Mouse (Mus musculus) forebrain, embryonic 11.5 days (tissue): ENCODE measurements at regions not wholly inside any gene's neighbourhood (a gene's known extent, or its start where the extent isn't known, plus 50 kb on each side); places are given as distances from the start of the nearest gene placed in this dataset.
"Not testable (repeated sequence)": the region's sequence is repeated elsewhere in the genome, so short reads cannot be mapped to it uniquely, and the experiment has no call there.

Experiments
- ATAC-seq: fragments of 200-750 bp; cut with Nextera tagmentation; replicated peaks from 2 replicates; pipeline ENCODE4 v1.8.0; 2017; ENCODE audit warnings: moderate TSS enrichment; ENCODE audit not compliant: low FRiP score
- DNase-seq: peaks from one replicate; pipeline ENCODE4 v3.0.0-alpha.2; 2017; ENCODE audit warnings: low spot score
- H3K27ac ChIP-seq: fragments of 300-500 bp; sonication (generic); 2 replicates; pipeline ENCODE4 v1.5.1; 2014; ENCODE audit warnings: low read depth, low read length
- H3K27me3 ChIP-seq: fragments of 300-500 bp; sonication (generic); 2 replicates; pipeline ENCODE4 v1.6.1; 2014; ENCODE audit warnings: mild to moderate bottlenecking, low read length, mixed read lengths; ENCODE audit not compliant: control insufficient read depth, insufficient read depth
- H3K36me3 ChIP-seq: fragments of 300-500 bp; sonication (generic); 2 replicates; pipeline ENCODE4 v1.6.1; 2014; ENCODE audit warnings: mild to moderate bottlenecking, low read length, moderate library complexity, mixed read lengths; ENCODE audit not compliant: control insufficient read depth, insufficient read depth
- H3K4me1 ChIP-seq: fragments of 300-500 bp; sonication (generic); replicated peaks from 2 replicates; pipeline ENCODE4 v1.6.1; 2014; ENCODE audit warnings: low read length, mixed read lengths; ENCODE audit not compliant: control insufficient read depth, insufficient read depth
- H3K4me2 ChIP-seq: fragments of 300-500 bp; sonication (generic); 2 replicates; pipeline ENCODE4 v1.6.1; 2014; ENCODE audit warnings: low read depth, mild to moderate bottlenecking, low read length, moderate library complexity, mixed read lengths; ENCODE audit not compliant: severe bottlenecking
- H3K4me3 ChIP-seq: fragments of 300-500 bp; sonication (generic); 2 replicates; pipeline ENCODE4 v1.5.1; 2014; ENCODE audit warnings: low read depth, low read length
- H3K9ac ChIP-seq: fragments of 300-500 bp; sonication (generic); 2 replicates; pipeline ENCODE4 v1.6.1; 2014; ENCODE audit warnings: low read length
- H3K9me3 ChIP-seq: fragments of 300-500 bp; sonication (generic); 2 replicates; pipeline ENCODE4 v1.6.1; 2016; ENCODE audit warnings: low read length, mixed read lengths; ENCODE audit not compliant: control insufficient read depth
- WGBS: fragments of 180-500 bp; shearing (Covaris S2); extraction: QIAGEN DNeasy Blood & Tissue Kit; methylation state at CpG from one replicate; pipeline ENCODE4 v1.1.7; 2014; 5-methylcytosine and 5-hydroxymethylcytosine counted together

DNA sequence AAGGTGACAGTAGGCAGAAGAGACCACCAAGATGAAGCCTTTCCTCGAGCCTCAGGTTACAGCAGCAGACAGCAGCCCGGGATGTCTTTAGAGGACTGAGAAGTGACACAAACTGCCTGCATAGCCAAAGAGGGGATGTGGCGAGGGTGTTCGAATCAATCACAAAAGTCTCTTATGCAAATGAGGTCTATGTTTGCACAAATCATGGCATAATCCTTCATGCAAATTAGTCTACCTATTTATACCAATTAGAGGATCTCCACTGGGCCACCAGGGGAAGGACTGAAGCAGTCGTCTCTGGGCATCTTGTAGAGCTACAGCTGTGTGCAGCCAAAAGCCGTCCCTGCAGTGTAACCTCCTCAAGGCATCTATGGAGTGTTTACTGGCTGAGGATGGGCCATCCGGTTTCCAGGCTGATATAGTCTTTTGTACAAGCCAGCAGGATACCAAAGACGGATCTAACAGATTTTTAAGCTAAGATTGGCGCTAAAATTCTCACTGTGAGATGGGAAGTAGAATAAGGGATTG lies 145.7 kb upstream of the Fer start:
- WGBS = 59% methylated on average over 9 of the region's 9 CpGs
- Histone ChIP-seq H3K4me1 (no peaks in the 10 kb centered on the region), H3K4me2 (no peak overlapping the region), H3K9me3 (no peaks in the 10 kb centered on the region), H3K27ac (no peak overlapping the region), H3K4me3 (no peak overlapping the region), H3K36me3 (no peaks in the 10 kb centered on the region), H3K9ac (no peak overlapping the region), H3K27me3 (no peaks in the 10 kb centered on the region)
- ATAC-seq (no peak), DNase-seq (no peak)

DNA sequence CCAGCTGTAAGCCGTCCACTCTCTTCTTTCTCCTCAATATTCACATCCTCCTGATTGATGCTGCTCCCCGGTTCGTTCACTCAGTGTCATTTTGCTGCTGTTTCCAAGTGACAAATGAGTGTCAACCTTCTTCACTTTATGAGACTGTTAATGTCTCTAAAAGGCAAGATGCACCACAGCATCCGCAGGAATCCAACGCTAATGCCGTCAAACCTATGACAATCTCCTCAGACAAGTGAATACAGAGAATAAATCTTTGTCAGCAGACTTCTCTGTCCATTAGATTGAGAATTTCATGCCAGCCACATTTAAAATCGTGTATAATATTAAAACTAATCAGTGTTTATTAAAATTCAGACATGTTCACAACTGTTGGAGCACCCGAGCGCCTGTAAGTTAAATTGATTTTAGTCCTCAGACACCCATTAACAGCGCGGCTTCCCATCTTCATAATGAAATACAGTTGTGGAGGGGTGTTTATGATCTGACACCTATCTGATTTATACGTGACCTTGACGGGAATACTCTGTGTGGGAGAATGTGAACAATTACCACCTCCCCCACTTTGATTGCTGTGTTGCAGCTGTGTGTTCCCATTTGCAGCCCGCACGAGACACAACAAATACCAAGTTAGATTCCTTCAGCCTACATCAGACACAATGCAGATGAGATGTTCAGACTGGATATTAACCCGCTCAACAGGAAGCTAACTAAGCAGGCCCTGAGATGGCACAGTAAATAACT lies 143.7 kb upstream of the Fer start:
- Histone ChIP-seq H3K4me2 (no peak overlapping the region), H3K4me1 (no peaks in the 10 kb centered on the region), H3K27me3 (no peaks in the 10 kb centered on the region), H3K9ac (no peak overlapping the region), H3K27ac (no peak overlapping the region), H3K9me3 (no peaks in the 10 kb centered on the region), H3K4me3 (no peak overlapping the region), H3K36me3 (no peaks in the 10 kb centered on the region)
- 83% methylated on average over 16 of the region's 16 CpGs for WGBS
- no peak for ATAC-seq
- no peak for DNase-seq

DNA sequence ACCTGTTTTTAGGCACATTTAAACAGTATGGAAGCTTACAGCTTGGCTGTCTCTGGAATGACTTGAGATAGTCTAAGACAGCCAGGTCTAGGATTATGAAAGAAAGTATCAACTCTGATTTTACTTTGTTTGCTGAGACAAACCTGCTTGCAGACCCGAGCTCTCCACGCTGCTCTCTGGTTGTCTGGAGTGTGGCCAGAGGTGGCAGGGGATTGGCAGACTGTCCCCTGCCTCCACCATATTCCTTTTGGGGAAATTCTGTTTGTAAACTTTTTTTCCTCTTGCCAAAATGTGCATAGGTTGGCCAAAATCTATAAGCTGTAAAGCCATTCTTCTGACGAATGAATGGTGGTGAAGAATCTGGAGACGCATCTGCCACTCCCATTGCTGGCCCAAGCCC lies 143.1 kb upstream of the Fer start:
- H3K9me3 ChIP-seq = no peaks in the 10 kb centered on the region
- H3K9ac ChIP-seq = no peak overlapping the region
- DNase-seq (no peak), ATAC-seq (no peak)
- H3K4me1 ChIP-seq = no peaks in the 10 kb centered on the region
- no peak overlapping the region for H3K4me2 ChIP-seq
- no peaks in the 10 kb centered on the region for H3K36me3 ChIP-seq
- H3K27ac ChIP-seq = no peak overlapping the region
- no peaks in the 10 kb centered on the region for H3K27me3 ChIP-seq
- 82% methylated on average over 4 of the region's 4 CpGs for WGBS
- no peak overlapping the region for H3K4me3 ChIP-seq

DNA sequence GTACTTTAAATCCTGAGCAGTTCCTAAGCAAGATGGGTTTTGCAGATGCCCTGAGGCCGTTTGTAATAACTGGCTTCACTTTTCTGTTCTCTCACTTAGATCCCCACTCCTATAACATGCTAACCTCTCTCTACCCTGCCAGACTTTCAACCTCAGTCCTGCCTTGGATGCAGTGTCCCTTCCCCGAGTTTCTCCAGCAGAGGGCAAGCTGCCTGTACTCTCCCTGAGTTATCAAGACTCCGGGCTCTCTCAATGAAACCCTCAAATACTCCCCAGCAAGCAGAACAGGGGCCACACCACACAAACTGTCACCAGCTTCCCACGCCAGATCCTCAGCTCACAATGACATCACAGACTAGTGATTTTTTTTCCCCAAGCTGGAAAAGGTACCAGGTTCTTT lies 142.0 kb upstream of the Fer start:
- DNase-seq (no peak), ATAC-seq (no peak)
- 39% methylated on average over 4 of the region's 4 CpGs for WGBS

DNA sequence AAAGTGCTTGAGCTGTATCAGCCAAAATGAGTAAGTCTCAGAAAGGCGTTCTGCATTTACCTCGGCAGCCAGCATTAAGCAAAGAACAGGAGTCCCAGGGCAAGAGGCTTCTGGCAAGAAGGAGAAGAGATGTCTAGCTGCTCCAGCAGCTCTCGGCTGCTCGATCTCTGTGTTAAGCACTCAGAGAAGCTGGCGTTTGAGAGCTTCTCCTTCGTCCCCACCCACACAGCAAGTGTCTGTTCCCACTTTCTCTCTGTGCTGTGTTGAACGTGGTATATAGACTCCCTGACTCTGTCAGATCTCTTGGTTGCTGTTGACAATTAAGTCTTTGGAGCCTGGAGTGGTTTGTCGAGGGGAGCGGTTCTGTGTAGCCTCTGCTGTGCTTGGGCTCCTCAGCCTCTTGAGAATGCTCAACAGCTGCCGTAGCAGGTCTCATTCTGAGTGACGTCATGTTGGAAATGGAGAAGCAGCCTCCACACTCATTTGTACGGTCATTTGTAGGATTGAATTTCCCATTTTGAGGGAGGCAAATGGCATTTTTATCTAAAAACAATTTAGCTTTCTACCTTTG lies 140.3 kb upstream of the Fer start:
- no peaks in the 10 kb centered on the region for H3K36me3 ChIP-seq
- no peak overlapping the region for H3K9ac ChIP-seq
- H3K27ac ChIP-seq = no peak overlapping the region
- WGBS = 84% methylated on average over 12 of the region's 12 CpGs
- DNase-seq (no peak), ATAC-seq (no peak)
- H3K4me2 ChIP-seq = no peak overlapping the region
- H3K4me1 ChIP-seq = no peaks in the 10 kb centered on the region
- no peak overlapping the region for H3K4me3 ChIP-seq
- no peaks in the 10 kb centered on the region for H3K27me3 ChIP-seq
- no peaks in the 10 kb centered on the region for H3K9me3 ChIP-seq

More for the DNA sequence above, 142.0 kb upstream of the Fer start:
- Histone ChIP-seq H3K9ac (no peak overlapping the region), H3K4me2 (no peak overlapping the region), H3K27me3 (no peaks in the 10 kb centered on the region), H3K4me1 (no peaks in the 10 kb centered on the region), H3K9me3 (no peaks in the 10 kb centered on the region), H3K27ac (no peak overlapping the region), H3K4me3 (no peak overlapping the region), H3K36me3 (no peaks in the 10 kb centered on the region)

DNA sequence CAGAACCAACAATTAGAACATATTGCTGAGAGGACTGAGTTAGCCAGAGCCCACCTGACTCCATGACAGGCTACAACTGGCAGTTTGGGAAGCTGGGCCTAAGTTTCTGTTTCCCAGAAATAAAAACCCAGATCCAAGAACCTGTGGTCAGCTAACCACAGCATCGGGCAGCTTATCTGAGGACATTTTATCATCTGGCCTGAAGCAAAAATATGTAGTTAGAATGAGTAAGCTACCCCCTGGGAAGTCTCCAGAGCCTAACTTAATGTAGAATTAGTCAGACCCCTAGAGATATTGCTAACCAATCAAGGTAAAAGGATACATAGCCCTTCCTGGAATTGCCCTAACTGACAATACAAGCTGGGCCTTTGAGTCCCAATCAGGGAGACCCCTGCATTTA lies 124.7 kb upstream of the Fer start:
- Histone ChIP-seq H3K27me3 (no peaks in the 10 kb centered on the region), H3K36me3 (no peaks in the 10 kb centered on the region), H3K4me3 (no peak overlapping the region), H3K4me2 (no peak overlapping the region), H3K9me3 (no peaks in the 10 kb centered on the region), H3K4me1 (no peaks in the 10 kb centered on the region), H3K27ac (no peak overlapping the region), H3K9ac (no peak overlapping the region)
- DNase-seq (no peak), ATAC-seq (no peak)
- 91% methylated on average over 1 of the region's 1 CpGs for WGBS

DNA sequence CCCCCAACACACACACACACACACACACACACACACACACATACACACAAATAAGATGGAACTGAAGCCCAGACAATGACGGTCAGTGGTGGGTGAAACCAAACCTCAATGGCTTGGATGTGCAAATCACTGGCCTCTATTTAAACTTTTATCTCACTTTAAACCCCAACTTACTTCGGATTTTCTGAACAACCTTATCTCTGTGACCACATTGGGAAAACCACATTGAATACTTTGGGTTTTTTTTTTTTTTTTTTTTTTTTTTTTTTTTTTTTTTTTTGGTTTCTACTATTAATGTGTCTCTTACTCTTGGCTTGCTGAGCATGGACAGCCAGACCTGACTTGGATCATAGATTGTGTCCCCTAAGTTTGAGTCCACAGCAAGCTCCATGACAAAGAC lies 123.2 kb upstream of the Fer start:
- Histone ChIP-seq H3K9ac (no peak overlapping the region), H3K4me2 (no peak overlapping the region), H3K4me3 (no peak overlapping the region), H3K36me3 (no peaks in the 10 kb centered on the region), H3K27me3 (no peaks in the 10 kb centered on the region), H3K27ac (no peak overlapping the region), H3K9me3 (no peaks in the 10 kb centered on the region), H3K4me1 (no peaks in the 10 kb centered on the region)
- WGBS = 68% methylated on average over 2 of the region's 2 CpGs
- DNase-seq = no peak
- ATAC-seq = no peak

DNA sequence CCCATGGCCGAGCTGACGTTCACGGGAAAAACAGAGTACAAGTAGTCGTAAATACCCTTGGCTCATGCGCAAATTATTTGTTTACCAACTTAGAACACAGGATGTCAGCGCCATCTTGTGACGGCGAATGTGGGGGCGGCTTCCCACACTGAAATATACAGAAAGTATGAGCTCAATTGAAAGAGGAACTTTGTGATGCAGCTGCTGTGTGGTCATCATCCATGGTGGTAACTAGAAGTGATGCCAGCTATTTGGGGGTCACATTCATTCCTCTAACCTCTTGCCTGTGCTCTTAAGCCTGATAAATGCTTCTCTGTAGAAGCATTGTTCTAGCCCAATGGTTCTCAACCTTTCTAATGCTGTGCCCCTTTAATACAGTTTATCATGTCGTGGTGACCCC lies 113.6 kb upstream of the Fer start:
- WGBS = 96% methylated on average over 5 of the region's 10 CpGs
- not testable (repeated sequence) for H3K9ac ChIP-seq, H3K9me3 ChIP-seq, H3K4me1 ChIP-seq, H3K36me3 ChIP-seq, H3K4me2 ChIP-seq, H3K4me3 ChIP-seq, DNase-seq, H3K27ac ChIP-seq, ATAC-seq, H3K27me3 ChIP-seq

DNA sequence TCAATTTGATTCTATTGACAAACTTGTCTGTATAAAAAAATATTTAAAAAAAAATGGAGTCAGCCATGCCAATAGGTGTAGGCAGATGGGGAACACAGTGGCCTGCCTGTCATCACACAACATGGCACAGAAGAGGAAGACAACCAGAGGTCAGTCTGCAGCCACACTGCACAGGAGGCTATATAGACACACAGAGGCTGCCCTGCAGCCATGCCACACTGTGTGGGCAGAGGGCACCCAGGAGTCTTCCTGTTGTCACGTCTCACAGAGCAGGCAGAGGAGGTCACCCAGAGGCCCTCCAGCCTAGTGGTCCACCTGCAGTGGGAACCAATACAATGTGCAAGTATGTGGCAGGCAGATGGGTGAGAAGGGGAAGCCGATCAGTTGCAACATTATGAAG lies 108.5 kb upstream of the Fer start:
- no peak overlapping the region for H3K4me3 ChIP-seq
- H3K9ac ChIP-seq = no peak overlapping the region
- no peaks in the 10 kb centered on the region for H3K36me3 ChIP-seq
- H3K27me3 ChIP-seq = no peaks in the 10 kb centered on the region
- ATAC-seq = no peak
- no peaks in the 10 kb centered on the region for H3K4me1 ChIP-seq
- no peak for DNase-seq
- H3K27ac ChIP-seq = no peak overlapping the region
- no peaks in the 10 kb centered on the region for H3K9me3 ChIP-seq
- H3K4me2 ChIP-seq = no peak overlapping the region
- 78% methylated on average over 2 of the region's 2 CpGs for WGBS
